Mouse (Mus musculus): Measurements from ENCODE around the gene Nploc4. TPM values are rescaled to one million over a fixed set of nuclear protein-coding genes. Genes with fewer than 3 reads are reported as not detected.
A peak's percentile ranks its signal among the peaks of the same experiment; 100 is the strongest.

Nploc4 gene
- polyA plus RNA-seq, 1 experiment, result 61.8 TPM

- TF ChIP-seq TCF3 (IDR thresholded peaks at IDR 0.05; ENCODE audit: insufficient read length, low read depth) (no peak), CEBPB (IDR thresholded peaks at IDR 0.05; ENCODE audit: insufficient read depth, poor library complexity, severe bottlenecking) (no peak), TCF12 (IDR thresholded peaks at IDR 0.05; ENCODE audit: insufficient read depth, poor library complexity, severe bottlenecking) (no peak), MYOD1 (IDR thresholded peaks at IDR 0.05; ENCODE audit: control insufficient read depth in 1 of 3, insufficient read length in 2 of 3, low read depth in 2 of 3) (no peak), POLR2AphosphoS2 (IDR thresholded peaks at IDR 0.05; ENCODE audit: insufficient read length, low read depth) (no peak), MAX (IDR thresholded peaks at IDR 0.05; ENCODE audit: low read depth) (no peak)
- H3K4me3 ChIP-seq, result no peak overlapping the region
- no peak overlapping the region for H3ac ChIP-seq (ENCODE audit: control insufficient read depth, insufficient read length)
- no peaks in the 10 kb centered on the region for H3K27me3 ChIP-seq (ENCODE audit: control insufficient read depth, insufficient read depth, insufficient read length)
- no peaks in the 10 kb centered on the region for H3K36me3 ChIP-seq (ENCODE audit: control insufficient read depth, insufficient read depth)
- H3K4me2 ChIP-seq (ENCODE audit: low read depth), result no peak overlapping the region
- H3K79me2 ChIP-seq (ENCODE audit: control insufficient read depth, insufficient read depth), result no peaks in the 10 kb centered on the region
Measured at GRCm38 (mm10) chr11:120362891-120363290, 74.6 kb downstream of the Nploc4 start.

GRCm38 (mm10) chr11:120361295-120361694, 76.2 kb downstream of the Nploc4 start, which contains the start of gene Fscn2:
TSS of gene Fscn2 (plus strand) at chr11:120361534.
- Histone ChIP-seq H3K4me3 (no peak within 1 kb of the TSS), H3K36me3 (ENCODE audit: control insufficient read depth, insufficient read depth) (no peaks in the 10 kb centered on the region), H3K27me3 (ENCODE audit: control insufficient read depth, insufficient read depth, insufficient read length) (no peaks in the 10 kb centered on the region), H3K79me2 (ENCODE audit: control insufficient read depth, insufficient read depth) (no peaks in the 10 kb centered on the region), H3K4me2 (ENCODE audit: low read depth) (no peak within 1 kb of the TSS), H3ac (ENCODE audit: control insufficient read depth, insufficient read length) (no peak within 1 kb of the TSS)
- no peak for TF ChIP-seq MYOG (IDR thresholded peaks at IDR 0.05; ENCODE audit: control insufficient read depth in 1 of 3, insufficient read depth in 1 of 3, insufficient read length in 2 of 3, low read depth in 2 of 3)

- Histone ChIP-seq H3K79me2 (ENCODE audit: control insufficient read depth, insufficient read depth) (no peaks in the 10 kb centered on the region), H3ac (ENCODE audit: control insufficient read depth, insufficient read length) (no peak overlapping the region), H3K4me2 (ENCODE audit: low read depth) (no peak overlapping the region), H3K4me3 (no peak overlapping the region), H3K36me3 (ENCODE audit: control insufficient read depth, insufficient read depth) (no peaks in the 10 kb centered on the region), H3K27me3 (ENCODE audit: control insufficient read depth, insufficient read depth, insufficient read length) (no peaks in the 10 kb centered on the region)
- no peak for TF ChIP-seq MYOG (IDR thresholded peaks at IDR 0.05; ENCODE audit: control insufficient read depth in 1 of 3, insufficient read depth in 1 of 3, insufficient read length in 2 of 3, low read depth in 2 of 3)
- no peak for TF ChIP-seq POLR2A (IDR thresholded peaks at IDR 0.05; ENCODE audit: insufficient read length, low read depth)
- no peak for TF ChIP-seq USF1 (IDR thresholded peaks at IDR 0.05; ENCODE audit: low read depth)
- no peak for TF ChIP-seq MYOD1 (IDR thresholded peaks at IDR 0.05; ENCODE audit: control insufficient read depth in 1 of 3, insufficient read length in 2 of 3, low read depth in 2 of 3)
- TF ChIP-seq E2F4 (IDR thresholded peaks at IDR 0.05; ENCODE audit: insufficient read depth), result no peak
- no peak for TF ChIP-seq POLR2AphosphoS2 (IDR thresholded peaks at IDR 0.05; ENCODE audit: insufficient read length, low read depth)
Measured at GRCm38 (mm10) chr11:120360755-120361154, 76.8 kb downstream of the Nploc4 start.

GRCm38 (mm10) chr11:120360062-120360461, 77.4 kb downstream of the Nploc4 start:
- TF ChIP-seq MYOG (IDR thresholded peaks at IDR 0.05; ENCODE audit: control insufficient read depth in 1 of 3, insufficient read depth in 1 of 3, insufficient read length in 2 of 3, low read depth in 2 of 3), result peak in 1 of 3 experiments; percentile 24
- TF ChIP-seq SRF (IDR thresholded peaks at IDR 0.05; ENCODE audit: control insufficient read depth, insufficient read length, low read depth), result no peak
- peak in 1 of 3 experiments; percentile 32 for TF ChIP-seq MYOD1 (IDR thresholded peaks at IDR 0.05; ENCODE audit: control insufficient read depth in 1 of 3, insufficient read length in 2 of 3, low read depth in 2 of 3)
- H3K27me3 ChIP-seq (ENCODE audit: control insufficient read depth, insufficient read depth, insufficient read length), result no peaks in the 10 kb centered on the region
- H3K36me3 ChIP-seq (ENCODE audit: control insufficient read depth, insufficient read depth), result no peaks in the 10 kb centered on the region
- no peak overlapping the region for H3K4me2 ChIP-seq (ENCODE audit: low read depth)
- no peak overlapping the region for H3K4me3 ChIP-seq
- no peak overlapping the region for H3ac ChIP-seq (ENCODE audit: control insufficient read depth, insufficient read length)
- no peaks in the 10 kb centered on the region for H3K79me2 ChIP-seq (ENCODE audit: control insufficient read depth, insufficient read depth)

- H3K27me3 ChIP-seq (ENCODE audit: control insufficient read depth, insufficient read depth, insufficient read length), result no peaks in the 10 kb centered on the region
- H3K79me2 ChIP-seq (ENCODE audit: control insufficient read depth, insufficient read depth), result no peaks in the 10 kb centered on the region
- no peak overlapping the region for H3K4me2 ChIP-seq (ENCODE audit: low read depth)
- no peak overlapping the region for H3K4me3 ChIP-seq
- no peak for TF ChIP-seq USF1 (IDR thresholded peaks at IDR 0.05; ENCODE audit: low read depth)
- no peak for TF ChIP-seq CEBPB (IDR thresholded peaks at IDR 0.05; ENCODE audit: insufficient read depth, poor library complexity, severe bottlenecking)
- no peak for TF ChIP-seq E2F4 (IDR thresholded peaks at IDR 0.05; ENCODE audit: insufficient read depth)
- TF ChIP-seq REST (IDR thresholded peaks at IDR 0.05; ENCODE audit: insufficient read depth, insufficient read length), result no peak
- no peak for TF ChIP-seq MYOG (IDR thresholded peaks at IDR 0.05; ENCODE audit: control insufficient read depth in 1 of 3, insufficient read depth in 1 of 3, insufficient read length in 2 of 3, low read depth in 2 of 3)
- TF ChIP-seq POLR2A (IDR thresholded peaks at IDR 0.05; ENCODE audit: insufficient read length, low read depth), result no peak
- no peak for TF ChIP-seq SRF (IDR thresholded peaks at IDR 0.05; ENCODE audit: control insufficient read depth, insufficient read length, low read depth)
- TF ChIP-seq MYOD1 (IDR thresholded peaks at IDR 0.05; ENCODE audit: control insufficient read depth in 1 of 3, insufficient read length in 2 of 3, low read depth in 2 of 3), result no peak
- H3ac ChIP-seq (ENCODE audit: control insufficient read depth, insufficient read length), result no peak overlapping the region
- H3K36me3 ChIP-seq (ENCODE audit: control insufficient read depth, insufficient read depth), result no peaks in the 10 kb centered on the region
Measured at GRCm38 (mm10) chr11:120359391-120359790, 78.1 kb downstream of the Nploc4 start.

Measured in myocyte (in vitro differentiated cells).